Comparison of ENCODE assay signal across 27 mouse cellular contexts in the genomic region with DNA sequence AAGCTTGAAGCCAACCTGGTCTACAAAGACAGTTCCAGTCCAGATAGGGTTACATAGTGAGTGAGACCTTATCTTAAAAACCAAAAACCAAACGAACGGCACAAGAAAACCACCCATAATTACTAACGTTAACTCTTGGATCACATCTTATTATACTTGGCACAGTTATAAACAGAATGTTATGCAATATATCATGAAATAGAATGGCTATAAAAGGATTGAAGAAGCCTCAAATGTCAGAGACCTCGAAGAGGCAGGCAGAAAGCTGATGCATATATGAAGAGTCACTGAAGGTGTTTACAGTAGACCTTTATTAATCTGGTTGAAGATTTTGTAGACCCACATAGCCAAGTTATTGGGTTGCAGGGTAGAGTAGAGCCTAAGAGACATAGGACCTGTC. TPM values are rescaled to one million over a fixed set of nuclear protein-coding genes. Genes with fewer than 3 reads are reported as not detected.
DNase-seq lines count a peak whose midpoint lies in the region; ATAC-seq lines count a peak whose summit lies in the region.
"Had no signal": no experiment of that assay in that cellular context is flagged by ENCODE, and none has a peak within 500 bp of the region (broad histone marks: within the 10 kb centered on the region; RNA-seq: fewer than 3 reads in every experiment).

No protein-coding gene starts in this region.

- peak; percentile 27 for DNase-seq in heart, adult 11 months
- peak; percentile 2 for DNase-seq in midbrain, embryonic 11.5 days (ENCODE audit: low spot score, missing footprints)
- DNase-seq in gonadal fat pad, adult 2 months (ENCODE audit: low read depth) = peak; percentile 6
- DNase-seq in left cerebral cortex, postnatal 10 days (ENCODE audit: extremely low spot score in 1 of 2, low spot score in 2 of 2) = no peak
- DNase-seq: adrenal gland, adult 8-10 months; adrenal gland, postnatal 14 days; adrenal gland, postnatal 36 days; B cell, adult 2 months; cerebellum, adult 11-12 months; cerebellum, adult 2 months; cerebellum, adult 9-10 months; cerebellum, postnatal 10 days; cerebellum, postnatal 25 days had no signal

- H3K4me2 ChIP-seq in heart, embryonic 12.5 days = no peak overlapping the region
- H3K4me2 ChIP-seq in midbrain, embryonic 11.5 days = no peak overlapping the region
- H3K4me2 ChIP-seq in midbrain, embryonic 13.5 days (replicated peaks) = no peak overlapping the region
- H3K4me2 ChIP-seq: embryonic facial prominence, embryonic 12.5 days; forebrain, embryonic 12.5 days had no signal

- H3K4me1 ChIP-seq in heart, embryonic 12.5 days (replicated peaks) = 0 out of 2 replicates have a peak, but pooled peaks cover 3% of the 10 kb centered on the region
- H3K4me1 ChIP-seq in midbrain, embryonic 11.5 days (ENCODE audit: control insufficient read depth, insufficient read depth, low read length) = no peaks in the 10 kb centered on the region
- no peaks in the 10 kb centered on the region for H3K4me1 ChIP-seq in midbrain, embryonic 13.5 days (replicated peaks)
- H3K4me1 ChIP-seq: forebrain, embryonic 10.5 days; forebrain, embryonic 12.5 days had no signal

- no peak overlapping the region for H3K27ac ChIP-seq in heart, embryonic 12.5 days (ENCODE audit: poor library complexity, severe bottlenecking)
- H3K27ac ChIP-seq in midbrain, embryonic 11.5 days (ENCODE audit: low read depth, low read length) = no peak overlapping the region
- H3K27ac ChIP-seq in midbrain, embryonic 13.5 days = no peak overlapping the region
- H3K27ac ChIP-seq: embryonic facial prominence, embryonic 10.5 days; embryonic facial prominence, embryonic 12.5 days; forebrain, embryonic 10.5 days; forebrain, embryonic 12.5 days had no signal

- intact Hi-C loops in left cerebral cortex, postnatal 10 days (cut with DNase I) = no loop called here

- H3K4me3 ChIP-seq in heart, embryonic 12.5 days = no peak overlapping the region
- no peak overlapping the region for H3K4me3 ChIP-seq in midbrain, embryonic 11.5 days (ENCODE audit: low read depth, low read length)
- no peak overlapping the region for H3K4me3 ChIP-seq in midbrain, embryonic 13.5 days (replicated peaks)
- H3K4me3 ChIP-seq: embryonic facial prominence, embryonic 10.5 days; embryonic facial prominence, embryonic 12.5 days; erythroblast, embryonic 14.5 days; forebrain, embryonic 10.5 days; forebrain, embryonic 12.5 days had no signal

- H3K36me3 ChIP-seq in heart, embryonic 12.5 days = no peaks in the 10 kb centered on the region
- no peaks in the 10 kb centered on the region for H3K36me3 ChIP-seq in midbrain, embryonic 11.5 days (ENCODE audit: control insufficient read depth, insufficient read depth, low read length)
- no peaks in the 10 kb centered on the region for H3K36me3 ChIP-seq in midbrain, embryonic 13.5 days
- H3K36me3 ChIP-seq: embryonic facial prominence, embryonic 10.5 days; embryonic facial prominence, embryonic 12.5 days; forebrain, embryonic 10.5 days; forebrain, embryonic 12.5 days; G1E had no signal

- no peak overlapping the region for H3K9ac ChIP-seq in heart, embryonic 12.5 days
- H3K9ac ChIP-seq in midbrain, embryonic 11.5 days (ENCODE audit: low read length) = no peak overlapping the region
- H3K9ac ChIP-seq in midbrain, embryonic 13.5 days (replicated peaks) = no peak overlapping the region
- H3K9ac ChIP-seq: embryonic facial prominence, embryonic 12.5 days; forebrain, embryonic 12.5 days had no signal

- no peaks in the 10 kb centered on the region; the same call in 1 of the 2 replicates for H3K9me3 ChIP-seq in heart, embryonic 12.5 days (replicated peaks)
- H3K9me3 ChIP-seq in midbrain, embryonic 11.5 days (ENCODE audit: control insufficient read depth, low read length) = no peaks in the 10 kb centered on the region
- no peaks in the 10 kb centered on the region for H3K9me3 ChIP-seq in midbrain, embryonic 13.5 days
- H3K9me3 ChIP-seq: embryonic facial prominence, embryonic 10.5 days; embryonic facial prominence, embryonic 12.5 days; forebrain, embryonic 10.5 days; forebrain, embryonic 12.5 days had no signal

- H3K27me3 ChIP-seq in heart, embryonic 12.5 days (replicated peaks) = no peaks in the 10 kb centered on the region
- H3K27me3 ChIP-seq in midbrain, embryonic 11.5 days (ENCODE audit: control insufficient read depth, insufficient read depth, low read length) = no peaks in the 10 kb centered on the region
- no peaks in the 10 kb centered on the region for H3K27me3 ChIP-seq in midbrain, embryonic 13.5 days
- H3K27me3 ChIP-seq: CH12.LX; embryonic facial prominence, embryonic 12.5 days; forebrain, embryonic 12.5 days; Patski had no signal

- no peak for ATAC-seq in heart, embryonic 12.5 days (ENCODE audit: insufficient number of reproducible peaks, low FRiP score)
- ATAC-seq in midbrain, embryonic 11.5 days (ENCODE audit: low FRiP score) = no peak
- no peak for ATAC-seq in midbrain, embryonic 13.5 days
- no peak for ATAC-seq in granulocyte monocyte progenitor cell, adult 5-6 weeks (replicated peaks; ENCODE audit: poor library complexity, severe bottlenecking)
- ATAC-seq: activated CD4-positive, CD25-positive, alpha-beta regulatory T cell, adult 4 months; forebrain, embryonic 14.5 days; forebrain, embryonic 16.5 days had no signal

- WGBS in heart, embryonic 12.5 days = 67% methylated on average over 4 of the region's 4 CpGs
- WGBS in midbrain, embryonic 11.5 days = 87% methylated on average over 4 of the region's 4 CpGs
- 92% methylated on average over 4 of the region's 4 CpGs for WGBS in midbrain, embryonic 13.5 days

RNA-seq across cellular contexts. Expression of a gene that starts 3.8 kb away (rescaled TPM):
- 166 and 176 TPM in 2 replicates for polyA plus RNA-seq in heart, embryonic 12.5 days (2016; fragmentation: Nextera tagmentation; extraction: Ambion mirVana)
- 30.6 and 31.7 TPM in 2 replicates for polyA plus RNA-seq in midbrain, embryonic 11.5 days (2014; fragmentation: Nextera tagmentation; extraction: Ambion mirVana)
- 14.9 and 24.5 TPM in 2 replicates for polyA plus RNA-seq in midbrain, embryonic 13.5 days (2015; fragmentation: Nextera tagmentation; extraction: Ambion mirVana)
- polyA plus RNA-seq in gonadal fat pad, adult 2 months (2012; rRNA removed) = 70.2 and 95.2 TPM in 2 replicates
- total RNA-seq in granulocyte monocyte progenitor cell, adult 5-6 weeks (2014; fragmentation: Nextera tagmentation) = not detected in 2 replicates
- not detected in 2 replicates for total RNA-seq in granulocyte monocyte progenitor cell, adult 5-6 weeks (2017)
- 10 to 100 TPM; 11.6 to 13.3 TPM for total RNA-seq in left cerebral cortex, postnatal 10 days (2021)
- total RNA-seq: CH12.LX had no signal
- polyA plus RNA-seq: erythroblast, embryonic 14.5 days; G1E had no signal

Comparison
In these comparisons a context has a peak if more than half of its experiments do, and no peak if none do; other contexts are left out.
1. DNase-seq: peak in heart, adult 11 months (single experiment), midbrain, embryonic 11.5 days (single experiment) and gonadal fat pad, adult 2 months (single experiment); none in left cerebral cortex, postnatal 10 days (0 of 2).